Comparison of ENCODE assay signal across 23 mouse cellular contexts in the genomic region with DNA sequence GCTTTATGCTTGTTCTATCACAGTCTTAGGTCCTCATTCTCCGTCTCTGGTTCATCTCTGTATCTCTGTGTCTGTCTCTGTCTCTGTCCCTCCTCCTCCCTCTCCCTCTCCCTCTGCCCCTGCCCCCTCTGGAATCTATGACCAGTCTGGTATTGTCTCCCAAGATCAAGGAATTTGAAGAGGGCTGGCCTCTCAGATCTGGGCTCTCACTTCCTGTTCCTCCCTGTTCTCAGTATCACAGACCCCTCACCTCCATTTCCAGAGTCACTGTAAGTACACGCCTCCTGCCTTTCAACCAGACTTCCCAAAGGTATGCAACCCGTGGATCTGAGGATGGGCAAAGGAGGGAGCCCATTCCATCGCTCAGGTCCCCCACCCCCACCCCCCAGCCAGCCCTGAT.
A peak's percentile ranks its signal among the peaks of the same experiment; 100 is the strongest.
DNase-seq lines count a peak whose midpoint lies in the region; ATAC-seq and TF ChIP-seq lines count a peak whose summit lies in the region.
"Had no signal": no experiment of that assay in that cellular context is flagged by ENCODE, and none has a peak within 500 bp of the region (broad histone marks: within the 10 kb centered on the region; RNA-seq: fewer than 3 reads in every experiment).

No protein-coding gene starts in this region.

- no peak for DNase-seq in heart, embryonic 10.5 days (ENCODE audit: low spot score)
- DNase-seq in heart, adult 18-20 months, result no peak
- no peak for DNase-seq in hindbrain, embryonic 10.5 days (ENCODE audit: low spot score)
- no peak for DNase-seq in hindbrain, postnatal 0 days (ENCODE audit: low spot score)
- peak; percentile 72 for DNase-seq in ZHBTc4 (ENCODE audit: low read depth, low spot score)
- DNase-seq in frontal cortex, postnatal 25 days (ENCODE audit: low spot score in 2 of 2), result no peak
- DNase-seq in thymus, postnatal 10 days (ENCODE audit: low spot score in 2 of 2), result no peak
- DNase-seq: adrenal gland, adult 2 months; adrenal gland, postnatal 25 days; cerebellum, adult 18-20 months; cerebellum, adult 9-11 months; cerebellum, postnatal 36 days; embryo, embryonic 11 days; forebrain, postnatal 0 days; gastrocnemius, postnatal 10 days; kidney, adult 2 months had no signal

- peaks cover 46% of the 10 kb centered on the region for H3K4me1 ChIP-seq in heart, embryonic 10.5 days
- peaks cover 36% of the 10 kb centered on the region for H3K4me1 ChIP-seq in hindbrain, embryonic 10.5 days (replicated peaks)
- H3K4me1 ChIP-seq in hindbrain, postnatal 0 days (ENCODE audit: insufficient read depth, low read length), result no peaks in the 10 kb centered on the region
- peaks cover 10% of the 10 kb centered on the region for H3K4me1 ChIP-seq in ES-Bruce4 (ENCODE audit: control insufficient read depth, insufficient read depth, low read length)

- no peak overlapping the region for H3K4me2 ChIP-seq in hindbrain, postnatal 0 days (ENCODE audit: low read depth, low read length)
- H3K4me2 ChIP-seq: embryonic facial prominence, embryonic 12.5 days; forebrain, embryonic 12.5 days; hindbrain, embryonic 14.5 days; kidney, embryonic 15.5 days had no signal

- H3K9me3 ChIP-seq in heart, embryonic 10.5 days, result no peaks in the 10 kb centered on the region
- H3K9me3 ChIP-seq in hindbrain, embryonic 10.5 days, result no peaks in the 10 kb centered on the region
- no peaks in the 10 kb centered on the region for H3K9me3 ChIP-seq in hindbrain, postnatal 0 days (ENCODE audit: low read length)
- no peaks in the 10 kb centered on the region for H3K9me3 ChIP-seq in ES-Bruce4 (replicated peaks; ENCODE audit: control insufficient read depth, insufficient read depth, low read length, poor library complexity, severe bottlenecking)
- H3K9me3 ChIP-seq: embryonic facial prominence, embryonic 12.5 days; forebrain, embryonic 12.5 days; kidney, embryonic 15.5 days had no signal

- H3K27me3 ChIP-seq in heart, embryonic 10.5 days (ENCODE audit: insufficient read depth, poor library complexity, severe bottlenecking), result no peaks in the 10 kb centered on the region
- peaks cover 24% of the 10 kb centered on the region for H3K27me3 ChIP-seq in hindbrain, embryonic 10.5 days (ENCODE audit: insufficient read depth, poor library complexity, severe bottlenecking)
- no peaks in the 10 kb centered on the region for H3K27me3 ChIP-seq in hindbrain, postnatal 0 days (ENCODE audit: insufficient read depth, low read length)
- H3K27me3 ChIP-seq in ES-Bruce4 (ENCODE audit: control insufficient read depth, insufficient read depth, low read length, poor library complexity, severe bottlenecking), result no peaks in the 10 kb centered on the region
- H3K27me3 ChIP-seq: CH12.LX had no signal

- ATAC-seq in hindbrain, postnatal 0 days, result no peak
- ATAC-seq: forebrain, postnatal 0 days; intestine, embryonic 16.5 days had no signal

- TF ChIP-seq EP300 in ES-Bruce4 (IDR thresholded peaks at IDR 0.05; ENCODE audit: insufficient read depth, low read depth, low read length), result no peak

- TF ChIP-seq CTCF in hindbrain, postnatal 0 days (IDR thresholded peaks at IDR 0.05; ENCODE audit: low read depth), result no peak
- TF ChIP-seq CTCF in ES-Bruce4 (IDR thresholded peaks at IDR 0.05; ENCODE audit: low read depth, low read length), result no peak

- no peak overlapping the region for H3K4me3 ChIP-seq in heart, embryonic 10.5 days
- no peak overlapping the region for H3K4me3 ChIP-seq in hindbrain, embryonic 10.5 days
- H3K4me3 ChIP-seq in hindbrain, postnatal 0 days (ENCODE audit: low read length), result no peak overlapping the region
- H3K4me3 ChIP-seq in ES-Bruce4 (ENCODE audit: low read depth, low read length), result no peak overlapping the region
- H3K4me3 ChIP-seq: embryonic facial prominence, embryonic 12.5 days; forebrain, embryonic 12.5 days; kidney, embryonic 15.5 days had no signal

- 35% methylated on average over 4 of the region's 4 CpGs for WGBS in heart, embryonic 10.5 days
- WGBS in hindbrain, embryonic 10.5 days, result 48% methylated on average over 4 of the region's 4 CpGs
- WGBS in hindbrain, postnatal 0 days, result 59% methylated on average over 4 of the region's 4 CpGs

- TF ChIP-seq POLR2A in ES-Bruce4 (IDR thresholded peaks at IDR 0.05; ENCODE audit: insufficient read depth, low read length), result no peak

- H3K36me3 ChIP-seq in heart, embryonic 10.5 days, result no peaks in the 10 kb centered on the region
- H3K36me3 ChIP-seq in hindbrain, embryonic 10.5 days, result no peaks in the 10 kb centered on the region
- H3K36me3 ChIP-seq in hindbrain, postnatal 0 days (ENCODE audit: insufficient read depth, low read length), result no peaks in the 10 kb centered on the region
- H3K36me3 ChIP-seq in ES-Bruce4 (ENCODE audit: control insufficient read depth, insufficient read depth, low read length, poor library complexity, severe bottlenecking), result no peaks in the 10 kb centered on the region
- H3K36me3 ChIP-seq: embryonic facial prominence, embryonic 12.5 days; forebrain, embryonic 12.5 days; kidney, embryonic 15.5 days had no signal

- H3K9ac ChIP-seq in hindbrain, postnatal 0 days (replicated peaks; ENCODE audit: low read length), result no peak overlapping the region
- no peak overlapping the region for H3K9ac ChIP-seq in ES-Bruce4 (ENCODE audit: low read depth, poor library complexity, severe bottlenecking)
- H3K9ac ChIP-seq: embryonic facial prominence, embryonic 12.5 days; forebrain, embryonic 12.5 days; forebrain, postnatal 0 days; hindbrain, embryonic 14.5 days; kidney, embryonic 15.5 days had no signal

- peak overlapping the region; percentile 65 for H3K27ac ChIP-seq in heart, embryonic 10.5 days
- H3K27ac ChIP-seq in hindbrain, embryonic 10.5 days, result peak overlapping the region; percentile 56; the same call in 1 of the 2 replicates
- no peak overlapping the region for H3K27ac ChIP-seq in hindbrain, postnatal 0 days
- H3K27ac ChIP-seq in ES-Bruce4 (ENCODE audit: insufficient read depth, low read length), result peak overlapping the region; percentile 43
- H3K27ac ChIP-seq: embryonic facial prominence, embryonic 12.5 days; forebrain, embryonic 12.5 days; hindbrain, embryonic 14.5 days; kidney, embryonic 15.5 days had no signal
